Mouse (Mus musculus): ENCODE measurements around the gene Etfbkmt.

- TF ChIP-seq CTCF (IDR thresholded peaks at IDR 0.05; ENCODE audit: extremely low read depth, insufficient read depth, low read length) (no peak), POLR2A (IDR thresholded peaks at IDR 0.05; ENCODE audit: extremely low read depth, insufficient read depth, low read length) (no peak)
Observed at GRCm38 (mm10) chr6:149193276-149193905, 53.7 kb downstream of the Etfbkmt start.
